Mouse (Mus musculus) forebrain, embryonic 12.5 days (tissue): ENCODE data around the gene Kat6b. TPM values are rescaled to one million over a fixed set of nuclear protein-coding genes. Genes with fewer than 3 reads are reported as not detected.
A peak's percentile ranks its signal among the peaks of the same experiment; 100 is the strongest.

Experiments used
- ATAC-seq: fragments of 200-750 bp; cut with Nextera tagmentation; 2 replicates; pipeline ENCODE4 v1.8.0; 2017; ENCODE audit warnings: moderate TSS enrichment; ENCODE audit not compliant: low FRiP score
- H3K27ac ChIP-seq: fragments of 300-500 bp; sonication (generic); 2 replicates; pipeline ENCODE4 v1.5.1; 2016; ENCODE audit warnings: mild to moderate bottlenecking
- H3K27me3 ChIP-seq: fragments of 300-500 bp; sonication (generic); 2 replicates; pipeline ENCODE4 v1.6.1; 2016; ENCODE audit warnings: mild to moderate bottlenecking
- H3K36me3 ChIP-seq: fragments of 300-500 bp; sonication (generic); replicated peaks from 2 replicates; pipeline ENCODE4 v1.6.1; 2016; ENCODE audit warnings: mild to moderate bottlenecking
- H3K4me1 ChIP-seq: fragments of 300-500 bp; sonication (generic); 2 replicates; pipeline ENCODE4 v1.6.1; 2016
- H3K4me2 ChIP-seq: fragments of 300-500 bp; sonication (generic); 2 replicates; pipeline ENCODE4 v1.6.1; 2016; ENCODE audit warnings: mild to moderate bottlenecking, moderate library complexity
- H3K4me3 ChIP-seq: fragments of 300-500 bp; sonication (generic); replicated peaks from 2 replicates; pipeline ENCODE4 v1.5.1; 2016; ENCODE audit warnings: mild to moderate bottlenecking
- H3K9ac ChIP-seq: fragments of 300-500 bp; sonication (generic); 2 replicates; pipeline ENCODE4 v1.6.1; 2016; ENCODE audit warnings: mild to moderate bottlenecking
- H3K9me3 ChIP-seq: fragments of 300-500 bp; sonication (generic); 2 replicates; pipeline ENCODE4 v1.6.1; 2016
- WGBS: fragments of 180-500 bp; shearing (Covaris S2); methylation state at CpG from one replicate; pipeline ENCODE4 v1.1.7; 2016; 5-methylcytosine and 5-hydroxymethylcytosine counted together
- polyA plus RNA-seq: library from polyadenylated mRNA; unstranded; fragments of >200 nt; fragmentation: Nextera tagmentation; extraction: Ambion mirVana; gene quantifications from 2 replicates; pipeline ENCODE4 v1.2.1, GENCODE M21; 2016

Kat6b gene
- polyA plus RNA-seq, 1 experiment from 2014 or later, result 40.5 TPM

DNA sequence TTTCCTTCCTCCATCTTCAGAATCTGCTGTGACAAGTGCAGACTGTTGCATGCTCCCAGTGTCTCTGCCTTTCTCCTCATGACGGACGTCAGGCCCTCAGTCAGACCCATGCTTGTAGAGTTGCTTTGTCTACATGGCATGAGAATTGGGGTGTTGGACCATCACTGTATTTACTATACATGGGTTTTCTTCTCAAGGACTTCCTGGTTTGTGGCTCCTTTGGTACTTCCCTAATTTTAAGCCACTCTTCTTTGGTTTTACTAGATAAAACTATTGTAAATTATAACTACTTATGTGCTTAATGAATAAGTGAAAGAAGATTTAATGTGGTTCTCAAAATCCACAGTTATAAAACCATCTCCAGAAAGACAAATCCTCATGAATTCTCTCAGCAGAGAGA lies 134.6 kb downstream of the Kat6b start:
- H3K4me2 ChIP-seq, result no peak overlapping the region
- H3K9ac ChIP-seq, result no peak overlapping the region
- no peak overlapping the region for H3K27ac ChIP-seq
- peaks cover 3% of the 10 kb centered on the region; the same call in 1 of the 2 replicates for H3K4me1 ChIP-seq
- no peaks in the 10 kb centered on the region for H3K27me3 ChIP-seq
- H3K36me3 ChIP-seq, result peaks cover 21% of the 10 kb centered on the region
- WGBS, result 95% methylated on average over 2 of the region's 2 CpGs
- no peak overlapping the region for H3K4me3 ChIP-seq
- no peak for ATAC-seq
- no peaks in the 10 kb centered on the region for H3K9me3 ChIP-seq

DNA sequence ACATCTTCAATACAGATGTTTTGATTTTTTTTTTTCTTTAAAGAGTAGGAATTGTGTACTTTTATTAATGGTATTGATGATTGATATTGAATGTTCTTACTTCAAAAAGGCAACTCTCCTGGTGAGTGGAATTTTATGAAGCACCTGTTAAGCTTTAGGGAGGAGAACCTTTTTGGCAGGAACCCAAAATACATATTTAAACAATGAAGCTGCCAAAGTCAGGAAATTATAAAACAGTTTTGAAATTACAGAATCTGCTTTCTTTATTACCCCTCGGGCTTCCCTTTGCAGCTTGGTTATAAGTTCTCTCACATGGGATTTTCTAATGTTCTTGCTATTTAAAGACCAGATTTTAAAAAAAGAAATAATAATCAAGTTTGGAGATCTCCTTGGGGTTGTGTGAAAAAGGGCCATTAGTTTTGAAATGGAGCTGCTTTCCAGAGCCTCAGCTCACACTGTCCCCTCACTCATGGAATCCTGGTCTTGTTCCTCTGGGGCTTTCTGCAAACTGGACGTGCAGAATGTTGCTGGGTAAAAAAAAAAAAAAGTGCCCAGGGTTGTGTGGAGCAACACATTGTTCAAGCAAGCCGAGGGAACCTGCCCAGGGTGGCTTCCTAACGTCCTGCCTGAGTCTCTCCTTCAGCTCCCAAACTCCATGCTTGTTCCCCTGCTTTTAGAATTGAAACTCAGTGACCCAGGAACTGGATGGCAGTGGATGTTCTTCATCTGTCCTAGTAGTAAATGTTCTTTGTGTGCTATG lies 136.2 kb downstream of the Kat6b start:
- H3K27me3 ChIP-seq, result no peaks in the 10 kb centered on the region
- 53% methylated on average over 4 of the region's 4 CpGs for WGBS
- H3K4me2 ChIP-seq, result no peak overlapping the region

DNA sequence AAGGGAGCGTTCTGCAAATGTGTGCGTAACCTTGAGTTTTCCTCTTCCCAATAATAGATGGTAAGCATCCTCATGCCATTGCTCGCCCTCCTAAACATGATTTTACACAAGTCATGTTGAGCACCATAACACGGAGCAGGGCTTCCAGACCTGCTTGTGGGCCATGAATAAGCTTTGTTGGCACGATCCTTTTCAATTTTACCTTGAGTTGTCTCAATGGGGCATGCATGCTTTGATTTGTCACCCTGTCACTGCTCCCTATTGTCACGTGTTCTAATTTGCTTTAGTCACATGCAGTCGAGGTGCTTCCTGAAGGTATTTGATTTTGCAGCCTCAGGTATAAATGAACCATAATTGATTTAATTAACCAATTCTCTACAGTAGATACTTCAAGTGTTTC lies 138.7 kb downstream of the Kat6b start:
- H3K36me3 ChIP-seq, result peaks cover 25% of the 10 kb centered on the region
- H3K27me3 ChIP-seq, result no peaks in the 10 kb centered on the region
- WGBS, result 83% methylated on average over 7 of the region's 7 CpGs
- ATAC-seq, result no peak
- no peak overlapping the region for H3K4me3 ChIP-seq
- no peaks in the 10 kb centered on the region; the same call in 1 of the 2 replicates for H3K4me1 ChIP-seq
- H3K4me2 ChIP-seq, result no peak overlapping the region
- no peak overlapping the region for H3K9ac ChIP-seq
- no peaks in the 10 kb centered on the region for H3K9me3 ChIP-seq
- no peak overlapping the region for H3K27ac ChIP-seq

More for the DNA sequence above, 136.2 kb downstream of the Kat6b start:
- ATAC-seq, result no peak
- Histone ChIP-seq H3K27ac (no peak overlapping the region), H3K9me3 (no peaks in the 10 kb centered on the region), H3K36me3 (peaks cover 23% of the 10 kb centered on the region), H3K4me1 (peaks cover 3% of the 10 kb centered on the region; the same call in 1 of the 2 replicates), H3K4me3 (no peak overlapping the region), H3K9ac (no peak overlapping the region)

DNA sequence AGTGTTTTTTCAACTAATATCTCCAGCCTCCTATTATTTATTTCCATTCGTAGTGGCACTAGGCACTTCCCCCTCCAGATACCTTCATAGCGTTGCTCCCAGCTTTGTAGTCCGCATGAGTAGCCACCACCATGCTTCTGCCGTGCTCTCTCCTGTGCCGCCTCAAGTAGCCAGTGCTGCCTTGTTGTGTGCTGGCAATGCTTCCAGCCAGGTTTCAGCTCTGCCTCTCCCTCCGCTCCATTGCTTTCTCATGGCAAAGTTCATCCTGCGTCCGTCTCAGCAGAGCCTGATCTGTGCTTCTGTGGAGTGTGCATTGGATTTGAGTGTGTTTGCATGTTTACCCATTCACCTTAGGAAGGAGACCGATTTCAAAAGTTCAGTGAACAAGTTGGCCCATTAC lies 144.7 kb downstream of the Kat6b start:
- H3K27me3 ChIP-seq, result no peaks in the 10 kb centered on the region
- 92% methylated on average over 9 of the region's 9 CpGs for WGBS
- H3K4me2 ChIP-seq, result no peak overlapping the region
- H3K27ac ChIP-seq, result no peak overlapping the region
- peaks cover 66% of the 10 kb centered on the region for H3K36me3 ChIP-seq
- H3K4me1 ChIP-seq, result no peaks in the 10 kb centered on the region
- H3K4me3 ChIP-seq, result no peak overlapping the region
- ATAC-seq, result no peak
- no peaks in the 10 kb centered on the region for H3K9me3 ChIP-seq
- no peak overlapping the region for H3K9ac ChIP-seq

DNA sequence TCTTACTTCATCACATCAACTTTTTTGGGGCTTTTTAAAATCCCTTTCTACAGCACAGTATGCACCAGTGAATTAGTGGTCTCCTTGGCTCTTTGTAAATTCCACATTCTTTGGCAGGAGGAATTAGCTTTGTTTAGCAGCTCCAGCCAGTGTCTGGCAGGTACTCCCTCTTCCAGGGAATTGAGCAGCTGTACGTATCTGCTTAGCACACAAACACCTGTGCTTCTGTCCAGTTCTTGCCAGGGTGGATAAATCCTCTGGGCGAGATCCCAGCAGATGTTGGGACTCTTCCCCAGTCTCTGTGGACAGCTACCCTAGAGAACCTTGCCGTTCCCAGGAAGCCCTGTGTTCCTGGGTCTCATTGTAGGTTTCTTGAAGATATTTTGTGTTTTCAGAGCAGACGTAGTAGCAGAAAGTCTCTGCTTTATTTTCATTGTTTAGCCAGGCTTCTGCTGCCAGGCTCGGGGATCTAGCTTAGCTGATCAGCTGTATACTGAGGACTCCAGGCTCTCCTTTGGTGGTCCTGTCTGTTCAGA lies 150.5 kb downstream of the Kat6b start:
- Histone ChIP-seq H3K27me3 (no peaks in the 10 kb centered on the region), H3K9me3 (no peaks in the 10 kb centered on the region), H3K4me1 (peaks cover 5% of the 10 kb centered on the region; the same call in 1 of the 2 replicates), H3K4me3 (no peak overlapping the region), H3K27ac (peak overlapping the region; percentile 61), H3K4me2 (no peak overlapping the region), H3K36me3 (peaks cover 73% of the 10 kb centered on the region), H3K9ac (no peak overlapping the region)
- ATAC-seq, result no peak
- 63% methylated on average over 5 of the region's 5 CpGs for WGBS

DNA sequence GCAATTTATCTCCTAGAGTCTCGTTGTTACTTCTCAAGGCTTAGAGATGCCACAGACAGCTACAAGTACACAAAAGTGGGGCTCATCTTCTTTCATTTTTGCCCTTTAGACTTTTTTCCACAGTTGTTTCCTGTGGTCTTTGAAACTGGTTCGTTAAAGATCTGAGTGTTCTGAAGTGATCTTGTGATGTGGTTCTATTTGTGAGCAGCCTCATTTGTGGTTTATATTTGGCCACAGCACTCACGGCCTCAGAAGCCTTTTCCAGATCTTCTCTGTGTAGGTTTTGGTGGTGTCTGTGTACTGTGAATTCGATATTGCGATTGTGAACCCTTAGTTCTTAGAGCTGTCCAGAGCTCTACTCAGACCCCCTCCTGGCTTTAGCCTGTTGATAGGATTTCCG lies 155.3 kb downstream of the Kat6b start:
- Histone ChIP-seq H3K36me3 (peaks cover 72% of the 10 kb centered on the region), H3K27me3 (no peaks in the 10 kb centered on the region), H3K4me2 (no peak overlapping the region), H3K9ac (no peak overlapping the region), H3K27ac (no peak overlapping the region), H3K4me1 (peaks cover 5% of the 10 kb centered on the region; the same call in 1 of the 2 replicates), H3K4me3 (no peak overlapping the region), H3K9me3 (no peaks in the 10 kb centered on the region)
- WGBS, result 71% methylated on average over 6 of the region's 6 CpGs
- no peak for ATAC-seq

DNA sequence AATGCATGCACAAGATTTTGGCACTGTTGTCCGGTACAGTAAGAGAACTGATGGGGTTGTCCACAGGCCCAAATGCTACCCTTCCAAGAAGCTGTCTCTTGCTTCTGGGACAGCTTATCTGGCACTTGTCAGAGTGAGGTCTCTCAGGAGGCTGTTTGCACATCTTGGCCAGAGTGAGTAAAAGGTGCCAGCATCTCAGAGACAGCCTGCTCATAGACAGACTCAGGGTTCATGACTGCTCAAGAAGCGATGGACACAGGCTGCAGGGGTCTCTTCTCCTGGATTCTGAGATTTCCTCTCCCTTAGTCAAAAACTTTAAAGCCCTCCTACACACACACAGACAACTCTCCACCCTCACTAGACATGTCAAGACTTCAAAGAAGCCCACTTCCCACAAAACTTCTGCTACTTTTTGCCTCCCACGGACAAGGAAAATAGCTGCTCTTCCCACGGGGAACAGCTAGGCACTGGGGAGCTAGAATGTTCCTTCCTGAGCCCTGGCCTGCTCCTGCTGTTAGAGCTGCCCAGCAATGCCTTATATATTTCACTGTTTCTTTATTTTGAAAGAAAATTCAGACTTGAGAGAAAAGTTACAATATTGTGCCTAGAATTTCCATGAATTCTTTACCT lies 159.7 kb downstream of the Kat6b start:
- no peaks in the 10 kb centered on the region for H3K27me3 ChIP-seq
- ATAC-seq, result no peak
- no peak overlapping the region for H3K9ac ChIP-seq
- H3K27ac ChIP-seq, result no peak overlapping the region
- no peaks in the 10 kb centered on the region for H3K9me3 ChIP-seq
- peaks cover 65% of the 10 kb centered on the region for H3K36me3 ChIP-seq
- no peak overlapping the region for H3K4me2 ChIP-seq
- H3K4me3 ChIP-seq, result no peak overlapping the region
- H3K4me1 ChIP-seq, result no peaks in the 10 kb centered on the region
- WGBS, result 87% methylated on average over 4 of the region's 4 CpGs

DNA sequence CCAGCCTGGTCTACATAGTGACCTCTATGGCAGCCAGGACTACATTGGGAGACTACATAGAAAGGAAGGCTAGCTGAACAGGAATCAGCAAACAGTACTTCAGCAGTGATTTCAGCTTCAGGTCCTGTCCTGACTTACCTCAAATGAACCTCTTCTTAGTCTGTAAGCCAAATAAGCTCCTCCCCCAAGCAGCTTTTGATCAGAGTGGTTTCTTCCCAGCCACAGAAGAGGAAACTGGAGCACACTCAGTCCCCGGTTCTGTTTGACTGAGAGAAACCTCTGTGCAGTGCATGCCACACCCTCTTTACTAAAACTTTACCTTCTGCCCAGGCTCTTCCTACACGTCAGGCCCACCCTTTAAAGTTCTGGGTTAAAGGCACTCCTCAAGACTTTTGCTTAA lies 172.6 kb downstream of the Kat6b start:
- Histone ChIP-seq H3K9me3 (no peaks in the 10 kb centered on the region), H3K36me3 (peaks cover 35% of the 10 kb centered on the region), H3K4me3 (no peak overlapping the region), H3K4me1 (peaks cover 15% of the 10 kb centered on the region), H3K27me3 (no peaks in the 10 kb centered on the region), H3K4me2 (no peak overlapping the region), H3K27ac (no peak overlapping the region), H3K9ac (no peak overlapping the region)
- ATAC-seq, result no peak
- 82% methylated on average over 2 of the region's 2 CpGs for WGBS

DNA sequence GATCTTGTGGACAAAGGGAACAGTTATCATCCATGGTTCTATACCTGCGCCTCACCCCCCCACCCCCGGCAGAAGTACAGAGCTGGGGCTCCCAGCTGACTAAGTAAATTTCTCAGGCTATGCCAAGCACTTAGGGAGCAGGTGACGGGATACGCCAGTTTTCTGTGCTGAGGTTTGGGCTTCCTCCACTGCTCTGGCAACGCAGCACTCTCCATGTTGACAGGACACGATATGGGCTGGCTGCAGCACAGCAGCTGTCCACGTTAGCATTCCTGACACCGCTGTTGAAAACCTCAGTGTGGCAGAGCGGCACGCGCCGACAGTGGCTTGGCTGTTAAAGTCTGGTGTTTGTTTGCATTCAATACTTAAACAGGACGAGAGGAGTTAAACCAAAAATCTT lies 177.9 kb downstream of the Kat6b start:
- Histone ChIP-seq H3K27ac (peak overlapping the region; percentile 61), H3K36me3 (peaks cover 59% of the 10 kb centered on the region)

DNA sequence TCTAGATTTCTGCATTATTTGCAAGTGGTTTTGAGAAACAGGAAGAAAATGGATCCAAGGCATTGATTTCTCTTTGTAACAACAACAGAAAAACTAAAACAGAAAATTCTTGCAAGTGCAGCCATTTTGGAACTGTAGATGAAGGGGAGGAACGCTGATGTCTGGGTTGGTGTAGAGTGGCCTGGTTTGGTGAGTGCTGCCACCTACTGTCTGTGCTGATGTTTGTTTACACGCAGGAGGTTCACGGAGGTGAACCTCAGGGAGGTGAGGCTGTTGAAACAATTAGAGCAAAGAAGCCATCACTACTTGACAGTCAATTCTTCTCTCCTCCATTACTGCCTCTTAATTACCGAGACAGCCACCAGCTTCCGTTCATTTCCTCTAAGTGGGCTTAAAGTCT lies 178.4 kb downstream of the Kat6b start:
- 27% methylated on average over 5 of the region's 5 CpGs for WGBS
- Histone ChIP-seq H3K27ac (peak overlapping the region; percentile 42; the same call in 1 of the 2 replicates), H3K9me3 (no peaks in the 10 kb centered on the region), H3K9ac (no peak overlapping the region), H3K4me1 (peaks cover 23% of the 10 kb centered on the region), H3K4me3 (no peak overlapping the region), H3K36me3 (peaks cover 60% of the 10 kb centered on the region), H3K4me2 (no peak overlapping the region), H3K27me3 (no peaks in the 10 kb centered on the region)
- ATAC-seq, result peak; percentile 86

More for the DNA sequence above, 177.9 kb downstream of the Kat6b start:
- Histone ChIP-seq H3K4me1 (peaks cover 23% of the 10 kb centered on the region), H3K27me3 (no peaks in the 10 kb centered on the region), H3K9me3 (no peaks in the 10 kb centered on the region), H3K4me3 (no peak overlapping the region), H3K9ac (no peak overlapping the region), H3K4me2 (no peak overlapping the region)
- 68% methylated on average over 13 of the region's 13 CpGs for WGBS
- ATAC-seq, result peak; percentile 50; the same call in 1 of the 2 replicates

DNA sequence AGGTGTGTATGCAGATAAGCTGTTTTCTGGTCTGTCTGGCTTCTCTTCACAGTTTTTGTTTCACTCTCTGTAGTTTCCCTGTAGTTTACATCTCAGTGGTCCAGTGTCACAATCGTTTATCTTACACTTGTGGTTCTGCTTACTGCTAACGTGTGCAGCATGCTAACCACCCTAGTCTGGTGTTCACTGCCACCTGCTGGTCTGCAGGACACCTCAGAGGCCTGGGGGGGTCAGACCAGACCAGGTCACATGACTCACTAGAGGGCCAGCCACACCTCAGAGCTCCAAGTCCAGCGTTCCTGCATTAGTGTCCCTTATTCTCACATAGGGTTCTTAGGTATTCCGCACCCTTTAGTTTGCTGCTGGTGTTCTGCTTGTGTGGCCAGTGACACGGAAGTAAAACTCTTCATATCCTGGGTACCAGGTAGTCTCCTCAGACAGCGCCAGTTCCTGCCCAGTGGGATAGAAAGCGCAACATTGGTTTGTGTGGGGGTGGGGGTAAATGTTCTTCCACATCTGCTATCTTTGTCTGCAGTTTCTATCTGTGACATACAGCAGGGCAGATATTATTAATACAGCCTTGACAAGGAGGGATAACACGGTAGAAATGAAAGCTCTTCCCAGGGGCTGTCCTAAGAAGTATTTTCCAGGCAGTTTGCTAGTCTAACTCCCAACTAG lies 181.4 kb downstream of the Kat6b start:
- H3K9ac ChIP-seq, result no peak overlapping the region
- 83% methylated on average over 8 of the region's 8 CpGs for WGBS
- H3K27me3 ChIP-seq, result no peaks in the 10 kb centered on the region
- no peak overlapping the region for H3K4me2 ChIP-seq
- no peak for ATAC-seq
- no peaks in the 10 kb centered on the region for H3K9me3 ChIP-seq
- H3K27ac ChIP-seq, result no peak overlapping the region
- H3K4me1 ChIP-seq, result peaks cover 14% of the 10 kb centered on the region
- H3K36me3 ChIP-seq, result peaks cover 81% of the 10 kb centered on the region
- no peak overlapping the region for H3K4me3 ChIP-seq

DNA sequence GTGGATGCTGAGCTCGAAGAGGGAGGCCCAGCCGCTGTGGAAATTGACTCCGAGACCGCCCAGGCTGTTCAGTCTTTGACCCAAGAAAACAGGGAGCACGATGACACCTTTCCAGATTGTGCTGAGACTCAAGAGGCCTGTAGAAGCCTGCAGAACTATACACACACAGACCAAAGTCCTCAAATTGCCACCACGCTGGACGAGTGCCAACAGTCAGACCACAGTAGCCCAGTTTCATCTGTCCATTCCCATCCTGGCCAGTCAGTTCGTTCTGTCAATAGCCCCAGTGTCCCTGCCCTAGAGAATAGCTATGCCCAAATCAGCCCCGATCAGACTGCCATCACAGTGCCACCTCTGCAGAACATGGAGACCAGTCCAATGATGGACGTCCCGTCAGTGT lies 188.0 kb downstream of the Kat6b start:
- peaks cover 65% of the 10 kb centered on the region for H3K36me3 ChIP-seq
- ATAC-seq, result no peak

More for the DNA sequence above, 188.0 kb downstream of the Kat6b start:
- 96% methylated on average over 11 of the region's 11 CpGs for WGBS
- Histone ChIP-seq H3K9me3 (no peaks in the 10 kb centered on the region), H3K27ac (no peak overlapping the region), H3K4me1 (no peaks in the 10 kb centered on the region; the same call in 1 of the 2 replicates), H3K4me3 (no peak overlapping the region), H3K4me2 (no peak overlapping the region), H3K9ac (no peak overlapping the region), H3K27me3 (no peaks in the 10 kb centered on the region)
